18 mouse cellular contexts compared by ENCODE assay signal in genomic region chr2:159986719-159987118, GRCm38 (mm10).
"Had no signal": no experiment of that assay in that cellular context is flagged by ENCODE, and none has a peak within 500 bp of the region (broad histone marks: within the 10 kb centered on the region; RNA-seq: fewer than 3 reads in every experiment).

No protein-coding gene starts in this region.

- H3K4me3 ChIP-seq: midbrain, embryonic 10.5 days; midbrain, embryonic 12.5 days; midbrain, embryonic 15.5 days; myocyte; neural tube, embryonic 13.5 days; neural tube, embryonic 15.5 days had no signal

- H3K27me3 ChIP-seq: midbrain, embryonic 12.5 days; midbrain, embryonic 15.5 days; neural tube, embryonic 13.5 days; neural tube, embryonic 15.5 days had no signal

- H3K27ac ChIP-seq: midbrain, embryonic 10.5 days; midbrain, embryonic 12.5 days; midbrain, embryonic 15.5 days; neural tube, embryonic 13.5 days; neural tube, embryonic 15.5 days had no signal

- H3K9ac ChIP-seq: lung, embryonic 14.5 days; midbrain, embryonic 12.5 days; midbrain, embryonic 15.5 days; neural tube, embryonic 13.5 days; neural tube, embryonic 15.5 days had no signal

- ATAC-seq: midbrain, embryonic 15.5 days had no signal

- H3K4me2 ChIP-seq: lung, embryonic 14.5 days; midbrain, embryonic 12.5 days; midbrain, embryonic 15.5 days; neural tube, embryonic 13.5 days; neural tube, embryonic 15.5 days had no signal

- DNase-seq: lung, adult 18-20 months; lung, embryonic 14.5 days; lung, postnatal 10 days; lung, postnatal 4 days; retina, postnatal 1 day; right cerebral cortex, adult 18-20 months; right cerebral cortex, postnatal 25 days; right cerebral cortex, postnatal 4 days; spleen, adult 18-20 months; thymus, adult 18-20 months; thymus, postnatal 14 days; thymus, postnatal 36 days had no signal

- H3K4me1 ChIP-seq: midbrain, embryonic 10.5 days; midbrain, embryonic 12.5 days; midbrain, embryonic 15.5 days; neural tube, embryonic 13.5 days; neural tube, embryonic 15.5 days had no signal

- H3K9me3 ChIP-seq: midbrain, embryonic 10.5 days; midbrain, embryonic 12.5 days; midbrain, embryonic 15.5 days; neural tube, embryonic 13.5 days; neural tube, embryonic 15.5 days had no signal

- H3K36me3 ChIP-seq: midbrain, embryonic 10.5 days; midbrain, embryonic 12.5 days; midbrain, embryonic 15.5 days; neural tube, embryonic 13.5 days; neural tube, embryonic 15.5 days had no signal
